Mouse (Mus musculus): ENCODE data around the gene E030018B13Rik. TPM values are rescaled to one million over a fixed set of nuclear protein-coding genes. Genes with fewer than 3 reads are reported as not detected.

E030018B13Rik gene
- polyA plus RNA-seq (2012; rRNA removed): not detected in 2 replicates

GRCm38 (mm10) chr7:63916268-63916907 lies at the start of gene E030018B13Rik:
TSS of gene E030018B13Rik (plus strand) at chr7:63916857.

GRCm38 (mm10) chr7:63938914-63939396 lies 22.3 kb downstream of the E030018B13Rik start, which contains the start of gene Klf13:
TSS of gene Klf13 (minus strand) at chr7:63938915.

Other genes with a start within 250 kb of the E030018B13Rik start
- 11.7 and 12.2 TPM in 2 replicates for gene Klf13, start 22.1 kb downstream of the E030018B13Rik start, polyA plus RNA-seq (2012; rRNA removed)
- gene Trpm1, start 237.0 kb downstream of the E030018B13Rik start, polyA plus RNA-seq (2012; rRNA removed): 1.6 and 3.5 TPM in 2 replicates